Mouse (Mus musculus) hindbrain, postnatal 0 days (tissue): ENCODE results near the gene Gp1ba. TPM values are rescaled to one million over a fixed set of nuclear protein-coding genes. Genes with fewer than 3 reads are reported as not detected.
A peak's percentile ranks its signal among the peaks of the same experiment; 100 is the strongest.

Source experiments
- ATAC-seq: fragments of 200-750 bp; cut with Nextera tagmentation; 2 replicates; pipeline ENCODE4 v1.8.0; 2017; ENCODE audit warnings: mild to moderate bottlenecking, moderate TSS enrichment, moderate library complexity
- DNase-seq: peaks from one replicate; pipeline ENCODE4 v3.0.0-alpha.2; 2015; ENCODE audit warnings: low spot score
- H3K27ac ChIP-seq: fragments of 300-500 bp; sonication (generic); 2 replicates; pipeline ENCODE4 v1.5.1; 2014; ENCODE audit warnings: mild to moderate bottlenecking
- H3K27me3 ChIP-seq: fragments of 300-500 bp; sonication (generic); 2 replicates; pipeline ENCODE4 v1.6.1; 2014; ENCODE audit warnings: low read length, mixed read lengths; ENCODE audit not compliant: insufficient read depth
- H3K36me3 ChIP-seq: fragments of 300-500 bp; sonication (generic); 2 replicates; pipeline ENCODE4 v1.6.1; 2014; ENCODE audit warnings: low read length, mixed read lengths; ENCODE audit not compliant: insufficient read depth
- H3K4me1 ChIP-seq: fragments of 300-500 bp; sonication (generic); 2 replicates; pipeline ENCODE4 v1.6.1; 2014; ENCODE audit warnings: antibody characterized with exemption, low read length, mixed read lengths; ENCODE audit not compliant: insufficient read depth
- H3K4me2 ChIP-seq: fragments of 300-500 bp; sonication (generic); 2 replicates; pipeline ENCODE4 v1.6.1; 2014; ENCODE audit warnings: low read depth, mild to moderate bottlenecking, low read length, moderate library complexity, mixed read lengths
- H3K4me3 ChIP-seq: fragments of 300-500 bp; sonication (generic); 2 replicates; pipeline ENCODE4 v1.5.1; 2014; ENCODE audit warnings: low read length
- H3K9ac ChIP-seq: fragments of 300-500 bp; sonication (generic); replicated peaks from 2 replicates; pipeline ENCODE4 v1.6.1; 2014; ENCODE audit warnings: mild to moderate bottlenecking, low read length, moderate library complexity, mixed read lengths
- H3K9me3 ChIP-seq: fragments of 300-500 bp; sonication (generic); 2 replicates; pipeline ENCODE4 v1.6.1; 2016; ENCODE audit warnings: low read length, mixed read lengths
- CTCF ChIP-seq: IDR thresholded peaks from 2 replicates; pipeline ENCODE4 v1.5.1; 2016; ENCODE audit warnings: antibody characterized with exemption, control low read depth, low read depth
- WGBS: fragments of 180-500 bp; shearing (Covaris S2); extraction: QIAGEN DNeasy Blood & Tissue Kit; methylation state at CpG from one replicate; pipeline ENCODE4 v1.1.7; 2014; 5-methylcytosine and 5-hydroxymethylcytosine counted together
- polyA plus RNA-seq: library from polyadenylated mRNA; unstranded; fragments of >200 nt; fragmentation: Nextera tagmentation; extraction: Ambion mirVana; gene quantifications from 2 replicates; pipeline ENCODE4 v1.2.1, GENCODE M21; 2015
- total RNA-seq: library from RNA; depleted of rRNA; stranded (reverse); fragments of >200 nt; gene quantifications from 2 replicates; pipeline ENCODE4 v1.2.3, GENCODE M21; 2014

Gp1ba gene
- total and polyA plus RNA-seq, 2 experiments from 2014 or later = 0.24 TPM; not detected in 1

GRCm38 (mm10) chr11:70639976-70640375 lies 1.1 kb downstream of the Gp1ba start:
- TF ChIP-seq CTCF = no peak
- no peak for ATAC-seq
- Histone ChIP-seq H3K4me3 (no peak overlapping the region), H3K27ac (no peak overlapping the region), H3K4me1 (no peaks in the 10 kb centered on the region), H3K4me2 (no peak overlapping the region), H3K9me3 (no peaks in the 10 kb centered on the region), H3K9ac (no peak overlapping the region), H3K36me3 (peaks cover 7% of the 10 kb centered on the region), H3K27me3 (no peaks in the 10 kb centered on the region)
- WGBS = 79% methylated on average over 8 of the region's 8 CpGs
- DNase-seq = no peak

GRCm38 (mm10) chr11:70641241-70641640 lies 2.3 kb downstream of the Gp1ba start:
- H3K36me3 ChIP-seq = peaks cover 10% of the 10 kb centered on the region
- TF ChIP-seq CTCF = no peak
- DNase-seq = no peak
- H3K4me1 ChIP-seq = peaks cover 7% of the 10 kb centered on the region
- no peak overlapping the region for H3K4me3 ChIP-seq
- no peak overlapping the region for H3K4me2 ChIP-seq
- 78% methylated on average over 7 of the region's 7 CpGs for WGBS
- H3K27me3 ChIP-seq = no peaks in the 10 kb centered on the region
- no peaks in the 10 kb centered on the region for H3K9me3 ChIP-seq
- no peak overlapping the region for H3K9ac ChIP-seq
- no peak overlapping the region for H3K27ac ChIP-seq
- no peak for ATAC-seq

- no peak for DNase-seq
- Histone ChIP-seq H3K9me3 (no peaks in the 10 kb centered on the region), H3K4me1 (peaks cover 9% of the 10 kb centered on the region), H3K36me3 (peaks cover 10% of the 10 kb centered on the region), H3K27me3 (no peaks in the 10 kb centered on the region), H3K4me3 (no peak overlapping the region), H3K4me2 (no peak overlapping the region), H3K27ac (no peak overlapping the region), H3K9ac (no peak overlapping the region)
- no peak for TF ChIP-seq CTCF
- ATAC-seq = no peak
- 92% methylated on average over 6 of the region's 6 CpGs for WGBS
These were observed 4.1 kb downstream of the Gp1ba start for GRCm38 (mm10) chr11:70643051-70643450.

- Histone ChIP-seq H3K4me3 (no peak overlapping the region), H3K4me1 (peaks cover 13% of the 10 kb centered on the region), H3K27ac (no peak overlapping the region), H3K9ac (no peak overlapping the region), H3K4me2 (no peak overlapping the region), H3K36me3 (peaks cover 17% of the 10 kb centered on the region), H3K9me3 (no peaks in the 10 kb centered on the region), H3K27me3 (no peaks in the 10 kb centered on the region)
- no peak for TF ChIP-seq CTCF
- DNase-seq = no peak
- 92% methylated on average over 8 of the region's 8 CpGs for WGBS
- ATAC-seq = no peak
These were observed 5.7 kb downstream of the Gp1ba start for GRCm38 (mm10) chr11:70644564-70645103.

- TF ChIP-seq CTCF = no peak
These were observed 6.7 kb downstream of the Gp1ba start for GRCm38 (mm10) chr11:70645461-70646258.

GRCm38 (mm10) chr11:70646259-70646555 lies 7.3 kb downstream of the Gp1ba start:
- Histone ChIP-seq H3K36me3 (peaks cover 32% of the 10 kb centered on the region), H3K27me3 (no peaks in the 10 kb centered on the region), H3K9me3 (no peaks in the 10 kb centered on the region), H3K4me1 (peaks cover 13% of the 10 kb centered on the region), H3K4me2 (peak overlapping the region; percentile 88), H3K27ac (peak overlapping the region; percentile 94), H3K4me3 (peak overlapping the region; percentile 76), H3K9ac (peak overlapping the region; percentile 86)
- no peak for DNase-seq
- no peak for ATAC-seq
- WGBS = 20% methylated on average over 3 of the region's 3 CpGs
- TF ChIP-seq CTCF = no peak

More at GRCm38 (mm10) chr11:70645461-70646258, 6.7 kb downstream of the Gp1ba start:
- ATAC-seq = no peak
- no peaks in the 10 kb centered on the region for H3K9me3 ChIP-seq
- no peaks in the 10 kb centered on the region for H3K27me3 ChIP-seq
- 89% methylated on average over 12 of the region's 12 CpGs for WGBS
- DNase-seq = no peak
- H3K4me1 ChIP-seq = peaks cover 13% of the 10 kb centered on the region
- H3K27ac ChIP-seq = peak overlapping the region; percentile 94
- H3K4me2 ChIP-seq = peak overlapping the region; percentile 88
- peak overlapping the region; percentile 86 for H3K9ac ChIP-seq
- H3K4me3 ChIP-seq = peak overlapping the region; percentile 76
- H3K36me3 ChIP-seq = peaks cover 27% of the 10 kb centered on the region
